Mouse (Mus musculus): ENCODE results near the gene Mrpl43. TPM values are rescaled to one million over a fixed set of nuclear protein-coding genes. Genes with fewer than 3 reads are reported as not detected.

Mrpl43 gene
- polyA plus RNA-seq, 1 experiment from 2014 or later = 65.5 TPM

DNA sequence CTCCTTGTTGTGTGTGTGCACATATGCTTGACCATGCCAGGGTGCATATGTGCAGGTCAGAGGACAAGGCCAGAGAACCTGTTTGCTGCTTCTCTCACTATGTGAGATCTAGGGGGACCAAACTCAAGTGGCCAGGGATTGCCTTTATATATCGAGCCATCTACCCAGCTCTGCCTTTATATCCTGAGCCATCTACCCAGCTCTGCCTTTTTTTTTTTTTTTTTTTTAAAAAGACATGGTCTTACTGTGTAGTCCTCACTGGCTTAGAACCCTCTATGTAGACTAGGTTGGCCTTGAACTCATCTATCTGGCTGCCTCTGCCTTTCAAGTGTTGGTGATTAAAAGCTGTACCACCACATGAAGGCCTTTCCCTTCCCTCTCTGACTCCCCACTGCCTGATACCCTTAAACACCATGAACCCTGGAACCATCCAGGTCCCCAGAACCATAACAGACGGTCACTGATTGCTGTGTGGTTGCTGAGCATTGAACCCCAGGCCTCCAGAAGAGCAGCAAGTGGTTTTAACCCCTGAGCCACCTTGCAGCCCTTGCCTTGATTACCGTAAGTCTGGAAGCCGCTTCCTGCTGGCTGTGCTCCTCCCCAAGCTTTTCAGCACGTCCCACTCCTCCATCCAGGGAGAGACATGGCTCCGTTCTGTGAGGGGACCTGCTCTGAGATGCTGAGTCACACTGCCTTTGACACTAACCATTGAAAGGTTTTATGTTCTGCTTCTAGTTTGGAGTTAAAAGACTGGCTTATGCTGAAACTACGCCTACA, 2.3 kb downstream of the Mrpl43 start:
- H3K4me2 ChIP-seq (ENCODE audit: low read length) = no peak overlapping the region
- no peak for ATAC-seq (ENCODE audit: insufficient number of reproducible peaks, insufficient read depth, low FRiP score, low read depth)
- H3K4me3 ChIP-seq (ENCODE audit: control insufficient read depth in 1 of 2, insufficient read depth in 1 of 2, low read depth in 1 of 2, low read length in 2 of 2) = no peak overlapping the region
- peaks cover 10 to 19% of the 10 kb centered on the region in 2 experiments for H3K4me1 ChIP-seq (ENCODE audit: control insufficient read depth in 2 of 2, insufficient read depth in 2 of 2, low read length in 2 of 2)
- H3K27me3 ChIP-seq (ENCODE audit: control insufficient read depth, insufficient read depth, low read length) = no peaks in the 10 kb centered on the region
- H3K27ac ChIP-seq (replicated peaks in 1 of 2; ENCODE audit: control insufficient read depth in 1 of 2, insufficient read depth in 1 of 2, low read depth in 2 of 2, low read length in 2 of 2) = no peak overlapping the region
- peaks cover 36% of the 10 kb centered on the region for H3K36me3 ChIP-seq (ENCODE audit: control insufficient read depth, insufficient read depth, low read length)
- 86% methylated on average over 7 of the region's 7 CpGs for WGBS
- no peak overlapping the region for H3K9ac ChIP-seq (ENCODE audit: low read length)
- H3K9me3 ChIP-seq (ENCODE audit: control insufficient read depth, low read length) = no peaks in the 10 kb centered on the region

DNA sequence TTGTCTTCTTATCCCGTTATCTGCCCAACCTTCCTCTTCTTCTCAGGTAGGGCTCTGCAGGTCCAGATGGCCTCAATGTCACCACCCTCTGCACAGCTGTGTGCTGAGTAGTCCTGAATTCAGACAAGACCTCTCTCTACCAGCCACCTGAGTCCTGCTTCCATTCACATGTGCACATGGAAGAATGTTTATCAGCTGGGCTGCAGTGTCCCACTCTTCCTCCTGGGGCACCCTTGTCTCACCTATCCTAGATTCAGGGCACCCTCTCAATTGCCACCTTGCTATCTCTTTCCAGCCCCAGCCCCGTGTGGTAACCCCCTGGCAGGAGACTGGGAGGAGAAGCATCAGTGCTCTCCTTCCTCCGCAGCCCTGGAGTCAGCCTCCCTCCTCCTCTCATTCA, 3.9 kb downstream of the Mrpl43 start:
- H3K27me3 ChIP-seq (ENCODE audit: control insufficient read depth, insufficient read depth, low read length) = no peaks in the 10 kb centered on the region

DNA sequence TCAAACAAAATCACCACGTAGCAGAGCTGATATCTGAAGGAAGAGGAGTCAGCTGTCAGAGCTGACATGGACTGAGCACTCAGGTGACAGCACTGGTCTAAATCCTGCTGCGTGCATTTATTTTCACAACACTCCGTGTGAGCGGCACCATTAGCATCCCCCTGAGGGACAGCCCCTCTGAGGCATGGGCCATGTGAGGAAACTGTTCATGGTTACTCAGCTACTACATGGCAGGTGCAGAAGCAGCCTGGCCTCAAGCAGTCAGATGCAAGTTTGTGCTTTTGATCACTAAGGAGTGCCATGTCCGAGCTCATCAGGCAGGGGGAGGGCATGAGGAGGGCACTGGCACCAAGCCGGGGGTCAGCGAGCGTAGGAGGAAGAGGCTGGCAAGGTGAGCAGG, 6.6 kb downstream of the Mrpl43 start:
- Histone ChIP-seq H3K9me3 (ENCODE audit: control insufficient read depth, low read length) (no peaks in the 10 kb centered on the region), H3K27ac (replicated peaks in 1 of 2; ENCODE audit: control insufficient read depth in 1 of 2, insufficient read depth in 1 of 2, low read depth in 2 of 2, low read length in 2 of 2) (no peak overlapping the region), H3K4me3 (ENCODE audit: control insufficient read depth in 1 of 2, insufficient read depth in 1 of 2, low read depth in 1 of 2, low read length in 2 of 2) (no peak overlapping the region), H3K4me2 (ENCODE audit: low read length) (no peak overlapping the region), H3K27me3 (ENCODE audit: control insufficient read depth, insufficient read depth, low read length) (no peaks in the 10 kb centered on the region), H3K4me1 (ENCODE audit: control insufficient read depth in 2 of 2, insufficient read depth in 2 of 2, low read length in 2 of 2) (no peaks in the 10 kb centered on the region), H3K36me3 (ENCODE audit: control insufficient read depth, insufficient read depth, low read length) (peaks cover 22% of the 10 kb centered on the region), H3K9ac (ENCODE audit: low read length) (no peak overlapping the region)
- no peak for ATAC-seq (ENCODE audit: insufficient number of reproducible peaks, insufficient read depth, low FRiP score, low read depth)
- WGBS = 81% methylated on average over 8 of the region's 8 CpGs

More for the DNA sequence above, 3.9 kb downstream of the Mrpl43 start:
- Histone ChIP-seq H3K36me3 (ENCODE audit: control insufficient read depth, insufficient read depth, low read length) (peaks cover 29% of the 10 kb centered on the region), H3K9ac (ENCODE audit: low read length) (no peak overlapping the region), H3K4me2 (ENCODE audit: low read length) (no peak overlapping the region), H3K27ac (replicated peaks in 1 of 2; ENCODE audit: control insufficient read depth in 1 of 2, insufficient read depth in 1 of 2, low read depth in 2 of 2, low read length in 2 of 2) (no peak overlapping the region), H3K9me3 (ENCODE audit: control insufficient read depth, low read length) (no peaks in the 10 kb centered on the region), H3K4me3 (ENCODE audit: control insufficient read depth in 1 of 2, insufficient read depth in 1 of 2, low read depth in 1 of 2, low read length in 2 of 2) (no peak overlapping the region), H3K4me1 (ENCODE audit: control insufficient read depth in 2 of 2, insufficient read depth in 2 of 2, low read length in 2 of 2) (peaks cover 6 to 14% of the 10 kb centered on the region in 2 experiments)
- no peak for ATAC-seq (ENCODE audit: insufficient number of reproducible peaks, insufficient read depth, low FRiP score, low read depth)
- WGBS = 55% methylated on average over 3 of the region's 3 CpGs

DNA sequence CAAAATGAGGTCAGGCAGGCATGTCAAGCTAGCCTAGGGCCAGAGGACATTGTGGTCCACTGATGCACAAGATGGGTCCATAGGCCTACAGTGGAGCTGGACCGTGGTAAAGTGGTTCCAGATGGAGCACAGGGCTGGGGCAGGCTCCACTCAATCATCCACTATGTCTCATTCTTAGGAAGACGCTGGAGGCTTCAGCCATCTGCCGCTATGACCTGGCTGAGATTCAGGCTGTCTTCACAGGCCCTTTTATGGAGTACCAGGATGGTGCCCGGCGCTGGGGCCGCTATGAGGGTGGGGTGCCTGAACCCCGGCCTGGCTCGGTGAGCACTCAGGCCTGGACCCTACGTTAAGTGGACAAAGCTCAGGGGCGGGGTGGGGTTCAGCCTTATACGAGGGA, 8.5 kb downstream of the Mrpl43 start:
- 0 out of 2 replicates have a peak, but pooled peaks cover 4% of the 10 kb centered on the region for H3K36me3 ChIP-seq (ENCODE audit: control insufficient read depth, insufficient read depth, low read length)
- no peak for ATAC-seq (ENCODE audit: insufficient number of reproducible peaks, insufficient read depth, low FRiP score, low read depth)
- no peak overlapping the region for H3K27ac ChIP-seq (replicated peaks in 1 of 2; ENCODE audit: control insufficient read depth in 1 of 2, insufficient read depth in 1 of 2, low read depth in 2 of 2, low read length in 2 of 2)
- no peak overlapping the region for H3K4me2 ChIP-seq (ENCODE audit: low read length)
- no peaks in the 10 kb centered on the region for H3K9me3 ChIP-seq (ENCODE audit: control insufficient read depth, low read length)
- no peak overlapping the region for H3K4me3 ChIP-seq (ENCODE audit: control insufficient read depth in 1 of 2, insufficient read depth in 1 of 2, low read depth in 1 of 2, low read length in 2 of 2)
- 74% methylated on average over 11 of the region's 11 CpGs for WGBS
- H3K4me1 ChIP-seq (ENCODE audit: control insufficient read depth in 2 of 2, insufficient read depth in 2 of 2, low read length in 2 of 2) = no peaks in the 10 kb centered on the region
- H3K9ac ChIP-seq (ENCODE audit: low read length) = no peak overlapping the region
- H3K27me3 ChIP-seq (ENCODE audit: control insufficient read depth, insufficient read depth, low read length) = no peaks in the 10 kb centered on the region

DNA sequence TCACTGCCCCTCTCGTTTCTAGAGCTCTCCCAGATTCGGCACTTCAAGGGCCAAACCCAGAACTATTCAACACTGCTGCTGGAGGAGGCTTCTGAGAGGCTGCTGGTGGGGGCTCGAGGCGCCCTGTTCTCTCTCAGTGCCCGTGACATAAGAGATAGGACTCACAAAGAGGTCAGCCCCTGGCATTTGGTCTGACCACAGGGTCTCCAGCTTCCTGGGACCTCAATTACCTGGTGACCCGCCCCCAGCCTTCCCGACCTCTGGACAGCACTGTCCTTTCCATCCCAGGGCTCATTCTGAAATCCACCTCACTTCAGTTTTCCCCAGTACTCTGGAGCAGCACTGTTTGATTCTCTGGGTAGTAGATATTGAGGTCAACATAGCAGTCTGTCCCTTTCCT, 13.5 kb downstream of the Mrpl43 start:
- Histone ChIP-seq H3K4me3 (ENCODE audit: control insufficient read depth in 1 of 2, insufficient read depth in 1 of 2, low read depth in 1 of 2, low read length in 2 of 2) (no peak overlapping the region), H3K4me2 (ENCODE audit: low read length) (no peak overlapping the region), H3K27me3 (ENCODE audit: control insufficient read depth, insufficient read depth, low read length) (no peaks in the 10 kb centered on the region), H3K27ac (replicated peaks in 1 of 2; ENCODE audit: control insufficient read depth in 1 of 2, insufficient read depth in 1 of 2, low read depth in 2 of 2, low read length in 2 of 2) (no peak overlapping the region), H3K4me1 (ENCODE audit: control insufficient read depth in 2 of 2, insufficient read depth in 2 of 2, low read length in 2 of 2) (peaks cover 4 to 7% of the 10 kb centered on the region in 2 experiments; a peak in 2 of 4 replicates), H3K36me3 (ENCODE audit: control insufficient read depth, insufficient read depth, low read length) (no peaks in the 10 kb centered on the region), H3K9ac (ENCODE audit: low read length) (no peak overlapping the region), H3K9me3 (ENCODE audit: control insufficient read depth, low read length) (no peaks in the 10 kb centered on the region)
- ATAC-seq (ENCODE audit: insufficient number of reproducible peaks, insufficient read depth, low FRiP score, low read depth) = no peak
- 43% methylated on average over 7 of the region's 7 CpGs for WGBS

DNA sequence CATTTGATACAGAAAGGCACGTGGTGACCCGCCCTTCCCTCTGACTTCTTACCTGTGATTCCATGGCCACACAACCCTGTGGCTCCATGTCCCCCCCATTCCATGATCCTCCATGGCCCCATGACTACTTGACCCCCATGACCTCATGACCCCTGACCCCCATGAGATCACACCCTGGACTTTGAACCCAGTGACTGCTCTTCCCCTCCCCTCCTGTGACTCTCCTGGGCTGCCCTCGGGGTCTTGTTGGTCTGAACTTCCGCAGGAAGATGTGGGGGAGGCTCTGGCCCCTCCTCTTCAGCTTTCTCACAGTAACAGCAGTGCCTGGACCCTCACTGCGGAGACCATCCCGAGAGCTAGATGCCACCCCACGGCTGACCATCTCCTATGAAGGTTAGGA, 14.0 kb downstream of the Mrpl43 start:
- ATAC-seq (ENCODE audit: insufficient number of reproducible peaks, insufficient read depth, low FRiP score, low read depth) = no peak
- no peak overlapping the region for H3K4me2 ChIP-seq (ENCODE audit: low read length)
- WGBS = 32% methylated on average over 7 of the region's 7 CpGs

DNA sequence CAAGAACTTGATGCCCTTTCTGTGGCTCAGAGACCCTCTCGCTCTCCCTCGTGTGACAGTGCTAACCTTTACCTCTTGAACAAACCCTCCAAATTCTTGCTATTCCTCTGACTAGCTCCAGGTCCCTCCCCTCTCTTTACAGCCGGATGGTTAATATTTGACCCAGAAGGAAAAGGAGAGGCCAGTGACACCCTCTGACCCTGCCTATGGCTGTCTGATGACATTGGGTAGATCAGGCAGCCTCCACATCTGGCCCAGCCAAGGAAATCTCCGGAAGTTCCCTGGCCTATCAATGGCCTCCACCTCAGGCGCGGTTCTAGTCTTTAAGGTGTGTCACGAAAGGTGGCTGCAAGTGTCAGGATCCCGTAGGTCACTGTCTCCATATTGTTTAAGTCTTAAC, 15.2 kb downstream of the Mrpl43 start:
- Histone ChIP-seq H3K4me2 (ENCODE audit: low read length) (no peak overlapping the region), H3K4me1 (ENCODE audit: control insufficient read depth in 2 of 2, insufficient read depth in 2 of 2, low read length in 2 of 2) (peaks cover 4 to 7% of the 10 kb centered on the region in 2 experiments; a peak in 2 of 4 replicates), H3K27ac (replicated peaks in 1 of 2; ENCODE audit: control insufficient read depth in 1 of 2, insufficient read depth in 1 of 2, low read depth in 2 of 2, low read length in 2 of 2) (no peak overlapping the region), H3K36me3 (ENCODE audit: control insufficient read depth, insufficient read depth, low read length) (no peaks in the 10 kb centered on the region), H3K9ac (ENCODE audit: low read length) (no peak overlapping the region), H3K9me3 (ENCODE audit: control insufficient read depth, low read length) (no peaks in the 10 kb centered on the region), H3K27me3 (ENCODE audit: control insufficient read depth, insufficient read depth, low read length) (no peaks in the 10 kb centered on the region), H3K4me3 (ENCODE audit: control insufficient read depth in 1 of 2, insufficient read depth in 1 of 2, low read depth in 1 of 2, low read length in 2 of 2) (no peak overlapping the region)
- WGBS = 89% methylated on average over 8 of the region's 8 CpGs
- ATAC-seq (ENCODE audit: insufficient number of reproducible peaks, insufficient read depth, low FRiP score, low read depth) = no peak

More for the DNA sequence above, 14.0 kb downstream of the Mrpl43 start:
- Histone ChIP-seq H3K36me3 (ENCODE audit: control insufficient read depth, insufficient read depth, low read length) (no peaks in the 10 kb centered on the region), H3K27ac (replicated peaks in 1 of 2; ENCODE audit: control insufficient read depth in 1 of 2, insufficient read depth in 1 of 2, low read depth in 2 of 2, low read length in 2 of 2) (no peak overlapping the region), H3K4me3 (ENCODE audit: control insufficient read depth in 1 of 2, insufficient read depth in 1 of 2, low read depth in 1 of 2, low read length in 2 of 2) (no peak overlapping the region), H3K9me3 (ENCODE audit: control insufficient read depth, low read length) (no peaks in the 10 kb centered on the region), H3K27me3 (ENCODE audit: control insufficient read depth, insufficient read depth, low read length) (no peaks in the 10 kb centered on the region), H3K4me1 (ENCODE audit: control insufficient read depth in 2 of 2, insufficient read depth in 2 of 2, low read length in 2 of 2) (peaks cover 4 to 7% of the 10 kb centered on the region in 2 experiments; a peak in 2 of 4 replicates), H3K9ac (ENCODE audit: low read length) (no peak overlapping the region)
